Mouse (Mus musculus): ENCODE measurements around the gene Itga3.

Gene Itga3

DNA sequence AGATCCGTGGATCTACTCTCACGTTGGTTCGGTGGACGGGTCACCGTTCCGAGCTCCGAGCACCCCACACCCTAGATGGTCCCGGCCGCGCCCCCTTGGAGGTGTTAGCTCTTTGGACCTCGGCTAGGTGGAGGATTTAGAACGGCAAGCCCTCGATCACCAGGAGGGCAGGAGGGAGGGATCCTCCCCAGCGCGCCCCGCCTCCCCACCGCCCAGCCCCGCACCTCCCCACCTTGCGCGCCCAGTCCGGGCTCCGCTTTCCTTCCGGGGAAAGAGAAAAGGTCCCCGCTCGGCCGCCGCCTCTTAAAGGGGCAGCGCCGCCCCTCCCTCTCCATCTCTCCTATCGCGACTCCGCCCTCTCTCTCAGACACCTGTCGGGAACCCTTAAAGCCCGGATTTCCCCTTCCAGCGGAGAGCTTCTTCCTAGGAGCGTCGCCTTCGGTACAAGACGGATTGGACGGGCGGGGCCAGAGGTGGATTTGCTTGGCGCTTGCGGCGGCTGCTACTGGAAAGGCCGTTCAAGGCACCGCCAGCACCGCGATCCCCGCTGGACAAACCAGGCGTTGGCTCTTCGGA lies at the start of gene Itga3:
Itga3 (minus strand) TSS at position 266 of the 576 bp plus-strand sequence.
- DNase-seq (ENCODE audit: low read depth) = no peak

DNA sequence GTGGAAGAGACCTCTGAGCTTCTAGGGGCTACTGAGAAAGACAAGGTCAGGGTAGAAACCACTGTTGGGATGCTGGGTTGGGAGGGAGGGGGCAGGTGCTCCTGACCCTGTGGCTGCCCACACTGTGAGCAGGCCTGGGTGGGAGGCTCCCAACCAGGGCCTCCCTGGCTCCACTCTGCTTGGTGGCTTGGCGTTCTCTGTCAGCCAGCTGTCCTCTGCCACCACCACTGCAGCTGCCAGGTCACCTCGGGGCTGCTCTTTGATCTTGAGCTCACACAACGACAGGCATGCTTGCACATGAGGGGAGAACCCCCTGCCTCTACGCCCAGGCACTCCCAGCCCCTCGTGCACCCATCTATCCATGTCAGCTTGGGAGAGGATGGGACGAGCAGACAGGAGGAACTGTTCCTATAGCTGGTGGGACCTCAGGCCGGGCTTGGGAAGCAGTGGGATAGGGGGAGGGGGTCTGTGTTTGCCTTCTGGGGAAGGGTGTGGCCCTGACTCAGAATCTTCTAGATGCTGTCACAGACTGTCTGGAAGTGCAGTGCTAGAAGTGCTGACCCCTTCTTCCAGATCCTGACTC lies 48.9 kb upstream of the Itga3 start:
- DNase-seq (ENCODE audit: low read depth) = no peak

DNA sequence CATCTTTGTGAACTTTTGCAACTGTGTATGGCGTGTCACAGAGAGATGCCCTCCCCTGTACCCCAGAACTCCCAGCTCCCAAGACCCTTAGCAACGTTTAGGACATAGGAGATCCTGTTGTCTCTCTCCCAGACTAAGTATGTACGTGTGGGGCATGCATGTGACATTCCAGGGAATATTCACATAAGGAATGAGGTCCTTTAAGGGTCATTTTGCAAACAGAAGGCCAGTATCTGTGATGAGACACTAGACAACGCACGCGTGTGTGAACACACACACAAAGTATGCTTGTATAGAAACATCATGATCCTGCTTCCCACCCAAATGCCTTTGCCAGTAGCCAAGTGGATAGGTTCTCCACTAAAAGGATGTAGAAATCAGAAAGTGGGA lies 45.5 kb upstream of the Itga3 start:
- DNase-seq (ENCODE audit: low read depth) = no peak

DNA sequence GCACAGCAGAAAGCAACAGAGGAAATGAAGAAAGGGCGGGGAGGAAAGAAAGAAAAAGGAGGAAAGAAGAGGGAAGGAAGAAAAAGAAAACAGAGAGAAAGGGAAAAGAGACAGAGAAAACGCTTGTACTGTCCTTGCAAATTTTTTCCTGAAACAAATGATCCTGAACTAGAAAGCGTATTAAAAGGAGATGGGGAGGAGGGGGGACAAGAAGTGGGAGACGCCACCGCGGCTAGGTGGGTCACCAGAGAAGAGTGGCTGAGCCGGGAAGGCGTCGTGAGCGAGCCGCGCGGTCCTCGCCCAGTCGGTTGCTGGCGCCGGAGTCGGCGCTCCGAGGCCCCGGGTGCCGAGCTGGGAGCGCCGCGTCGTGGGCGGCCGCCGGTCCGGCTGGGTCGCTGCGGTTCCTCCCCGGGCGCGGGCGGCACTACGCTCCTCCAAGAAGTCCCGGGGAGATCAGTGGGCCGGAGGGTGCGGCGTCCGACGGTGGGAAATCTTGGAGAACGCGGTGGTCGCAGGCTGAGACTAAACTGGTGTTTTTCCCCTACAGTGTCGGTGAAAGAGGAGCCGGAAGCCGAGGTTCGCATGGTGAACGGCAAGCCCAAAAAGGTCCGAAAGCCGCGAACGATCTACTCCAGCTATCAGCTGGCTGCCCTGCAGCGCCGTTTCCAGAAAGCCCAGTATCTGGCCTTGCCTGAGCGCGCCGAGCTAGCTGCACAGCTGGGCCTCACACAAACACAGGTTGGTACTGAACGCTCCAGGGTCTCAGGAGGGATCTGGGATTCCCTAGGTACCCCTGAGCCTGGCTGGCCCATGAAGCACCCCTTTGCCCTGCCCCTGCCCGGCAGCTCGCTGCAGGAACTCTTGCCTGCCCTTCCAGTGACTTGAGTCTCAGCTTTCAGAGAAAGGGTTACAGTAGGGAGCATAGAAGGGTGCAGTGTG lies 44.8 kb upstream of the Itga3 start:
- DNase-seq (ENCODE audit: low read depth) = no peak

DNA sequence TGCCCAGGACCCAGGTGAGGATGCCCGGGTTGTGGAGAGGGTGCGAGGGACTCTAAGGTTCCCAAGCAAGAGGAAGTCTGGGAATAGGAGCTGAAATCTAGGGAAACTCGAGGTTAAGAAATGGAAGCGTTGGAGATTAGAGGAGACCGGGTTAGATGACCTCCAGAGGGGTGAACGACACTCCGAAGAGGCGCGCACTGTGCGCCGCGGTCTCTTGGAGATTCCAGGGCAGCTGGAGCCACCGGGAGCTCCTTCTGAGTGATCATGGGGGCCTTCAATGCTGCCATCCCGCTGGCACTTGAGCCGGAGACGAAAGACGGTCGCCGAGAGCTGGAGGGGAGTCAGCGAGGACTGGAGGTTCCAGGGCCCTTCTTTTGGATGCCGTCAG lies 44.0 kb upstream of the Itga3 start:
- no peak for DNase-seq (ENCODE audit: low read depth)

DNA sequence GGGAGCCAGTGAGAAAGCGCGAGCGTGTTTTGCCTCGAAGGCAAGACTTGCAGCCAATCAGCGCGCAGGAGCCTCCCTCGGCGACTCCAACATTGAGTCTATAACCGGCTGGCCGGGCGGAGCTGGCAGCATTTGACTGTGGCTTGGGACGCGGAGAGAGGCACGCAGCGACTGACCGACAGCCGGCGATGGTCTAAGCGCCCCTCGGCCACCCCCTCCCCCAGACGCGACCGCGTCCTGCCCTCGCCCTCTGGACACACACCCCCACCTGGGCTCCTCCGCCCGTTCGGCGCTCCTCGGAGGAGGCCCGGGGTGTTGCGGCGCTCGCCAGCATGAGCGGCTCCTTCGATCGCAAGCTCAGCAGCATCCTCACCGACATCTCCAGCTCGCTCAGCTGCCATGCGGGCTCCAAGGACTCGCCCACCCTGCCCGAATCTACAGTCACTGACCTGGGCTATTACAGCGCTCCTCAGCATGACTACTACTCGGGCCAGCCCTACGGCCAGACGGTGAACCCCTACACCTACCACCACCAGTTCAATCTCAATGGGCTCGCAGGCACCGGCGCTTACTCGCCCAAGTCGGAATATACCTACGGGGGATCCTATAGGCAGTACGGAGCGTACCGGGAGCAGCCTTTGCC lies 43.5 kb upstream of the Itga3 start, which contains the start of gene Dlx3:
Dlx3 (plus strand) TSS at position 130 of the 643 bp plus-strand sequence.
- no peak for DNase-seq (ENCODE audit: low read depth)

DNA sequence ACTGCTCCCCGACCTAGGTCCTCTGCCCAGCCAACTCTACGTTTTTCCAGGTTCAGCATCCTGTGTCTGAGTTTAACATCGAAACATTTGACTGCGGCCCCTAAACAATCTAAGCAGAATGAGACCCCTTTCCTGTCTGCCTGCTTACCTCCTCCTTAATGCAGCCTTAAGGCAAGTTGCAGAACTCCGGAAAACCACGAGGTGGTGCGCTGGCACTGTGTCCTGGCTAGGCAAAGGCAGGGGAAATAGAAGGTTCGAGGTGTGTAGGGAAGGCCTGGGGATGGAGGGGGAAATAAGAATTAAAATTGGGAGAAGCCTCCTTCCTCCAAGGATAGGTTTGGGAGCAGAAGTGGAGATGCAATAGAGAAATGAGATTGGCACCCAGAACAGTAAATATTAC lies 41.9 kb upstream of the Itga3 start:
- no peak for DNase-seq (ENCODE audit: low read depth)

DNA sequence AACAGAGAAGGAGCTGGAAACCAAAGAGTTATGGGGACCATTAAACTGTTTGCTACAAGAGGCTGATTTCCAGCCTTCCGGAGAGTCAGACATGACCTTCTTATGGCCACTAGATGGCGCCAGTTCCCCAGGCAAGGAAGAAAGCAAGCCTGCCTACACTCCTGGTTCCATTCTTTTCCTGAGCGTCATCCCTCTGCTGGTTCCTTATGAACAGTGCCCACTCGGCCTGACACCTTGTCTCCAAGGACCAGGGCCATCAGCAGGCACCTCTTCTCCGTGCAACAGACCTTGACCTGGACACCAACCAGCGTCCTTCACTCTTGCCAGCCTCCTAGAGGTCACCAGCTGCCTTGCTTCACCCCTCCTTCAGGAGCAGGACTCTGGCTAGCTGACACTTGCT lies 40.4 kb upstream of the Itga3 start:
- DNase-seq (ENCODE audit: low read depth) = peak; percentile 49

DNA sequence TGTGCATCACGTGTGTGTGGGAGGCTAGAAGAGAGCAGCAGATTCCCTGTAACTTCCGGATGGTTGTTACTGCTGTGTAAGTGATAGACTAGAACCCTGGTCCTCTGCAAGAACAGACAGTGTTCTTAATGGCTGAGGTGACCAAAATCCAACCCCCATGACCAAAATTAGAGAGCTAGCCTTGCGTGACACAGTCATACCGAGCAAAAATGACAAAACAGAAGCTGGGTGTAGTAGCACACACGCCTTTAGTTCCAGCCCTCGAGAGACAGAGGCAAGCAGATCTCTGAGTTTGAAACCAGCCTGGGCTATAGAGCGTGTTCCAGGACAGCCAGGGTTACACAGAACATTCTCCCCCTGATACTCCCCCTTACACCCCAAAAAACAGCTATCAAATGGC lies 33.5 kb upstream of the Itga3 start:
- no peak for DNase-seq (ENCODE audit: low read depth)

DNA sequence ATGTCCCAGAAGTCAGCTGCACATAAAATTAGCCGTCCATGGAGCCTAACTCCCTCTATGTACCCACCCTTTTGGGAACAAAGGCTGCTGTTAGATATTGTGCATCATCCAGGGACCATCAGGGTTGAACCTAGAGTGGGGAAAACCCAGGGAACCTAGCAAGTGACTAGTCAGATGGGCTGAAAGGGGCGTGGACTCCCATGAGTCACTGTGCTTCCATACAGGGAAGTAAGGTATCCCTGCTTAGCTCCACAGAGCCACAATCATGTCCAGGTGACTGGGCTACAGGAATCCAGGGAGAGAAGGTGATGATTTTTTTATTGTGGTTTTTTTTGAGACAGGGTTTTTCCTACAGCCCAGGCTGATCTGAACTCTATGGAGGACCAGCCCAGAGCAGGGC lies 32.4 kb upstream of the Itga3 start:
- DNase-seq (ENCODE audit: low read depth) = no peak

DNA sequence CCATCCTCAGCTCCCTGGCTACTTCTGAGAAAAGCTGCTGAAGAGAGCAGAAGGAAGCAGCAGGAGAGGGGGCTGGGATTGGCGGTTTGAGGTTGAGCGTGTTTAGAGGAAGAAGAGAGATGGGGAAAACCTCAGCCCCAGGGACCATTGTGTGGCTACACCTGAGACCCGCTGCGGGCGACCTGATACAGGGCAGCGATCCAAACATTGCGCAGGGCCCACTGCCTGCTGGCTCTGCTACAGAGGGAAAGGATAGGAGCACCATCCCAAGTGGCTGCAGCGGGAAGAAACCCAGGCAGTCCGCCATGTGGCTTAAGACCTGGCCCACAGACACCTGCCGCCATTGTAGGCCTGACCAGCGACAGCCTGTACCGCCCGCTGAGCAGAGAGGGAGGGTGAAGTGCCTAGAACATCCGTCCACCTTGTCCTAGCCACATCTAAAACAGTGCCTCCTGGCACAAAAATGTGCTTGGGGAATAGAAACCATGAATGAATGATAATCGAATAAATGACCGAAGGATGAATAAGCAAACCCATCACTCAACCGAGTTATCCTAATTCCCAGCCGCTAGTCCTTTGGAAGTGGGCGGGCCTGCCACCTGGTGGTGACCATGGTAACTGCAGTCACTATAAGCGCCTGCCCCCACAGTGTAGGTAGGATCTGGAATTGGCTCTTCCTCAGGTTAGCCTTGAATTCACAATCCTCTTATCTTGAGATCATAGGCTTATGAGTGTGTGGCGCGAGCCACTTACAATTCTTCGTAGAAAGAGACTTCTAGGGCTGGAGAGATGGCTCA lies 30.0 kb upstream of the Itga3 start:
- DNase-seq (ENCODE audit: low read depth) = no peak

DNA sequence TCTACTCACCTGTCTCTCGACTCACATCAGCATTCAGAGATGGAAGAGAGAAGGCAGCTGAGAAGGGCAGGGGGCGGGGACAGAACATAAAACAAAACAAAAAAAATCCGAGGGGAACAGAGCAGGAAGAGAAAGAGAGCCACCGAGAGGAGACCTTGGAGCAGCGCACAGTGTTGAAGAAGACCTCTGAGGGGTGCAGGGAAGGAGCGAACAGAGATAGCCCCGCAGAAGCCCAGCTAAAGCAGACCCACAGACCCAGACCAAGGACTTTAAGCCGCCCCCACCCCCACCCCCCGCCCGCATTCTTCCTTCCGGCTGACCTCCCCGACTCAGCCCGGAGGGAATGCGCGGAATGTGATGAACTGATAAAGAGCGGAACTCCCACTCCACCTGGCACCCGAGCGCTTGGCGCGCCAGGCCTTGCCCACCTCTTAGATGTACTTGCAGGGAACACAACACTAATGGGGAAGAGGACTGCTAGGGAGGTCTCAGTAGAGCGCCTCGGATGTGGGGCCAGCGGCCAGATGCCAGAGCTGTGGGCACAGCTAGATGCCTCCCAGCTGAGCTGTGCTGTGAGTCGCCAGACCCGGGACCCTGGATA lies 28.8 kb upstream of the Itga3 start:
- no peak for DNase-seq (ENCODE audit: low read depth)

DNA sequence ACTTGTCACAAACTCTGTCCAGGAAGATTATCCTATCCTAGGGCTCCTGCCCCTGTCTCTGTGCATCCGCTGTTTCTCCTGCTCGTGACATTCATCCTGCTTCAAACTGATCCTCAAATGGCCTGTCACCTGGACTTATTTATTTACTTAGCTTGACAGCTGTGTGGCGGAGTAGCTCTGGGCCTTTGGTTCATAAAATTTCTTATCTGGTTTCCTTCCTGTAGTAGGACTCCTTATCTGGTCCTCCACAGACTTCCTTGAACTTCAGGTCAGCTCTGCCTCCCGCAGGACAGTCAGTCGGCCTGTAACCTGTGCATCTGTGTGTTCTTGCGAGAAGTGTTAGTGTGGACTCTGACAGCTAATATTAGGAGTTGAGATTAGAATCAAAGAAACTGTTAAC lies 27.7 kb upstream of the Itga3 start:
- no peak for DNase-seq (ENCODE audit: low read depth)

DNA sequence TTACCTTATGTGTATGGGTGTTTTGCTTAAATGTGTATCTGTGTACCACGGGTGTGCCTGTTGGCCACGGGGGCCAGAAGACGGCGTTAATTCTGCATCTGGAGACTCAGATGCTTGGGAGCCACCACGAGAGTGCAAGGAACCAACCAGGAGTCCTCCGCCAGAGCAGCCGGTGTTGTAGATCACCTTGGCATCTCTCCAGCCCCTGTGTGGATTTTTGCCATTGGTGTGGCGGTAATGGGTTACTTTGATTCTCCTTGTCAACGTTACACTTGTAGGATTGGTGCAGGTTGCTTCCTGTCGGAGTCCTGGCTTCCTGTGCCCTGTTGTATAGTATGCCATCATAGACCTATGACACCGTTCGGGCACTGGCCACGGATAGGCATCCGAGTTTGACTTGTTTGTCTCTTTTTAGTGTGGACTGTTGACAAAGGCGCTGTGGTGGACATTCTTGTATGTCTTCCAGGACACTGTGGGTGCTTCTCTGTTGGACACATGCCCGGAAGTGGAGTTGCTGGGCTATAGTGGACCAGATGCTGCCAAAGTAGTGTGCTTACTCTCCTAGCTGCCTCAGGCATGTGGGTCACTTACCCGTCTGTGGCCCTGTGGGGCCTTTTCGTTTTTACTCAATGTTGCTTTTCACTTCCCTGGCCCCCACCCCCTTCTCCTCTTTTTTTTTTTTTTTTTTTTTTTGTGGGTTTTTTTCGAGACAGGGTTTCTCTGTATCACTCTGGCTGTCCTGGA lies 25.7 kb upstream of the Itga3 start:
- DNase-seq (ENCODE audit: low read depth) = no peak

DNA sequence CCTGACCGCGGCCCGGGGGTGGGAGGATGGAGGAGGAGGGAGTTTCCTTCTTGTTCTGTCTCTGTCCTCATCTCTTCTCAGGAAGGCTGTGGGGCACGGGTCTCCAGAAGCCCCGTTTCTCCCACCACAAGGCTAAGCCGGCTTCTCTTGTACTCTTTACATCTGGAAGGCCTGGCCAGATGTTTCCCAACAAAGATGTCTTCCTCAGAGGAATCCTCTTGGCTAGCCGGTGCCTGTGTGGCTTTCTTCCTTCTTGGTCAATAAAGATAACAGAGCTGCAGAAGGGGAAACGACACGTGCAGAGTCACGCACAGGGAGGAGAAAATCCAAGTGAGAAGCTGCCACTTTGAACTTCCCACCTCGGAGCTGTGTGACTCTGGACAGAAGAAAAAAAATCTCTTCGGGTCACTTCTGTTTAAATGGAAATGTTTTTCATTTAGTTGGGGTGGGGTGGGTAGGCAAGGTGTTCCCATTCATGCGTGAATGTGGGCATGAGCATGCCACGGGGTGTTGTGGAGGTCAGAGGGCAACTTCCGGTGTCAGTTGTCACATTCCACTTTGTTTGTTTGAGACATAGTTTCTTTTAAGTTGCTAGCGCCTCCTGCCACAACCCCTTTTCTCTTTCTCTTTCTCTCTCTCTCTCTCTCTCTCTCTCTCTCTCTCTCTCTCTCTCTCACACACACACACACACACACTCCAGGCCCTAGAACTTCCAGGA lies 24.6 kb upstream of the Itga3 start:
- no peak for DNase-seq (ENCODE audit: low read depth)

DNA sequence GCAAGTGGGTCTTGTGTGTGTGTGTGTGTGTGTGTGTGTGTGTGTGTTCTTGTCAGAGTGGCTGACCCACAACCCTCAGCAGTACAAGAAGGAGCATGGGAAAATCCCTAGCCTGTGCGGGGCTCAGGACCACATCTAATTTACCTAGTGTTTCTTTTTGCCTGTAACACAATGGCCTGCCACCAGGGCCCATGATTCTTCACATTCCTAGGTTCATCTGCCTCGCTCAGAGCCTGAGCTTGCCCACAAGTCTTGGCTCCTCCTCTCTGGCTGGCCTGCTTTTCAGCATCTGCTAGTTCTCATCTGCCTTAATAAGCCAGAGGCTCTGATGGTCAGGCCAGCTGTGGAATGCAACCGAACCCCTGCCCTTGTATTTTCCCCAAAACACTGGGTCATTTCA lies 23.8 kb upstream of the Itga3 start:
- no peak for DNase-seq (ENCODE audit: low read depth)

DNA sequence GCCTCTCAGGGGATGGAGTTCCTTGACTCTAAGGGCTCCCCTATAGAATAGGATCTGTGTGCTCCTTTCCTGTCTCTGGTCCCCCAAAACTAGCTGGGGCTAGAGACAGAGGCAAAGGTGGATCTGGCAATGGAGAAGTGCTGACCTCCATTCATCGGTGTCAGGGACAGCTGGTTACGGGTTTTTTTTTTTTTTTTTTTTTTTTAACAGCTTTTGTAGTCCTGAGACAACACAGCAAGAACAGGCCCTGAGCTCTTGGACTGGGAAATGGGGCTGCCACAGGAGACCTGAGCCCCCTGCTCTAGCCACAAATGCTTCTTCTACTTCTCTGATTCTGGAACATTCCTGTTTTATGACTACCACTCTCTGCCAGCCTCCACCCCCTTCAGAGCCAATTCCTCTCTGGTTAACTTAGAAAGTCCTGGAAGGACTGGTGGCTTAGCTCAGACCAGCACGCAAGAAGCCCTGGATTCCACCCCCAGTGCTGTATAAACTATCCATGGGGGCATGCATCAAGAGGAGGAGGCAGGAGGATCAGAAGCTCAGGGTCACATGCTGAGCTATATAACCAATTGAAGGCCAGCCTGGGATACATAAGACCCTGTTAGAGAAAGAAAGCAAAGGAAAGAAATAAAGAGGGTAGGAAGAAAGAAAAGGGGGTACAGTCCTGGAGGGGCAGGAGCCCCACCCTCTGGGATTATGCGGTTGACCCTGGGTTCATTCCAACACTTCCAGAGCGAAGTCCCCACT lies 21.9 kb upstream of the Itga3 start:
- no peak for DNase-seq (ENCODE audit: low read depth)

DNA sequence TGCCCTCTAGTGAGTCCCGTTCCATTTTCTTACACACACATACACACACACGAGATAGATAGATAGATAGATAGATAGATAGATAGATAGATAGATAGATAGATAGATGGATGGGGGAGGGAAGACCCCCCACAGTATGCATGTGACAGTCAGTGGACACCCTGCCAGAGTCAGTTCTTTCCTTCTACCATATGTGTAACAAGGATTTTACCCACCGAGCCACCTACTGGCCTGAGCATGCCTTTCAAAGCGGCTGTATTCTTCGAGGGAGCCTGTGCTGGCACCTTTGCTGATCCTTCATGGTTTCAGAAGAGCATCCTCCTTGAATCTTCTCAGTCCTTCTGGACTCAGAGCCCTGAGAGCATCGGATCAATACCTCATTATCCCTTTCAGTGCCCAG lies 21.3 kb upstream of the Itga3 start:
- DNase-seq (ENCODE audit: low read depth) = no peak

DNA sequence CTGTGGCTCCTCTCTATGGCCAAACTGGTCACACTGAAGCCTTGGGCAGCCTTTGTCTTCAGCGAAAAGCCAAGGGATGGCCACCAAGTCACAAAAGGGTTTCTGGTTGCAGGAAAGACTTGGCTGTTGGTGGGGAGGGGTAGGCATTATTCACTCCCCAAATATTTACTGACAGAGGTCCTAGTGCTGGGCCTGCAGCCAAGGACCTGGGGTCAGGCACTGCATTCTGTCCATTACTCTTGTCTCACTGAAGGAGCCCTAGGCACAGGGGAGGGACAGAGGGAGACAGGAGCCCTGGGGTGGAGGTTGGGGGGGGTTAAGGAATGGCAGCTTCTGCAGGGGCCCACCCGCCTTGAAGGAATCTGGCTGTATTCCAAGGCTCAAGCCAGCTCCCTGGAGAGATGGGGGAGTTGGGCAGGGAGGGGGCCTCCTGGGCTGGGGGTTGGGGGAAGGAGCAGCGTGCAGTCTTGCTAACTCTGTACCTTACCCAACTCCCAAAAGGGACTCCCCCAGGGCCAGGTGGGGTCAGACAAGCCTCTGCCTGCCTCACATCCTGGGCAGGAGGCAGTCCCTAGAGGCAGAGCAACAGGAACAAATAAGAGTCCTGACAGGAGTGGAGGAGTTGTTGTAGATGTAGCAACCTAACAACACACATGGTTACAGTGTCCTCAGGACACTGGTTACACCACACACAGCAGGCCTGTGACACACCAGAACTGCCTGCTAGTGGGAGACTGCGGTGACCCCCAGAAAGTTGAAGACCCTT lies 20.2 kb upstream of the Itga3 start:
- no peak for DNase-seq (ENCODE audit: low read depth)
